Mouse (Mus musculus) lung, adult 2 months (tissue): ENCODE results near the gene Galnt7. TPM values are rescaled to one million over a fixed set of nuclear protein-coding genes. Genes with fewer than 3 reads are reported as not detected.

Source experiments
- DNase-seq: peaks from one replicate; pipeline ENCODE4 v3.0.0; 2022
- H3K4me1 ChIP-seq: fragments of 200-500 bp; 2 replicates; pipeline ENCODE4 v1.6.1; 2011; ENCODE audit warnings: low read length; ENCODE audit not compliant: control insufficient read depth, insufficient read depth
- H3K4me3 ChIP-seq: fragments of 200-500 bp; replicated peaks from 2 replicates; pipeline ENCODE3; 2011; ENCODE audit warnings: low read depth, mild to moderate bottlenecking, control low read depth, low read length; ENCODE audit errors: extremely low read depth
- CTCF ChIP-seq: fragments of 200-500 bp; IDR thresholded peaks from 2 replicates; pipeline ENCODE4 v1.5.1; 2011; ENCODE audit warnings: mild to moderate bottlenecking, low read length, control low read depth; ENCODE audit not compliant: insufficient read depth
- POLR2A ChIP-seq: fragments of 200-500 bp; IDR thresholded peaks from 2 replicates; pipeline ENCODE4 v1.6.1; 2011; ENCODE audit warnings: low read depth, mild to moderate bottlenecking, control low read depth, low read length, borderline replicate concordance; ENCODE audit errors: extremely low read depth
- WGBS: fragments of 180-500 bp; shearing (Covaris S2); methylation state at CpG from one replicate; pipeline ENCODE4 v1.1.7; 2018; 5-methylcytosine and 5-hydroxymethylcytosine counted together
- polyA plus RNA-seq: library from polyadenylated mRNA; depleted of rRNA; stranded (reverse); fragments of >200 nt; gene quantifications from 2 replicates; pipeline ENCODE4 v1.2.3, GENCODE M21; 2012

The Galnt7 gene
- polyA plus RNA-seq, 1 experiment: 2.0 TPM

DNA sequence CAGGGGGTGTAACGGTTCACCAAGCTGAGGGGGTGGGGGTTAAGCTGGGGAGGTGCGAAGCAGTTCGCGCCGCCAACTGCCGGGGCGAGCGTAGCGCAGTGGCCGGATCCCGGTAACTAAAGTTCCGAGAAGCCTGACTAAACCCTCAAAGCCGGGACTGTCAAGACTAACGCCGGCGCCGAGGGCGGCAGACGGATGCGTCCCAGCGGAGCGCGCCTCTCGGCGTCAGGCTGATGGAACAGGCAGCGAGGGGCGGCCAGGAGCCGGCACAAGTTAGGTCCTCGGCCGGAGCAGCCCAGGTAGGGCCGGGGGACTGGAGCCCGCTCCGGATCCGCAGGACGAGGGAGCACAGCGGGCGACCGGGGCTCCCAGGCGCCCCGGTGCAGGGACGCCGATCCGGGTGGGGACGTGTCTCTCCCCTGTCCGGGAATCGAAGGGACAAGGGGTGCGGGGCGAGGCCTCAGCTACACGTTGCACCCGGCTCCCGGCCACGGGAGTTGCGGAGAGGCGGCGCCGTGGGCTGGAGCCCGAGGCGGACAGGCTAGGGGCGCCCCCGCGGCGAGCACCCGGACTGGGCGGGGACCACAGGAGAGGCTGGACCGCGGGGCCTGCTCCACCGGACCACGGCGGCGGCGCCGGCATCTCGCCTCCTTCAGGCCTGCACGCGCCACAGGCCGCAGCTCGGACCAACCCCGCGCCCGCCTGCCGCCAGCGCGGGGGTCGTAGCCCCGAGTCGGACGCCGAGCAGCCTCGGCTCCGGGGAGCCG lies 960 bp downstream of the Galnt7 start:
- WGBS: under 1% methylated on average over 76 of the region's 91 CpGs
- DNase-seq: peak; percentile 74
- Histone ChIP-seq H3K4me1 (peaks cover 3% of the 10 kb centered on the region), H3K4me3 (peak overlapping the region; percentile 99)
- no peak for TF ChIP-seq CTCF
- no peak for TF ChIP-seq POLR2A

DNA sequence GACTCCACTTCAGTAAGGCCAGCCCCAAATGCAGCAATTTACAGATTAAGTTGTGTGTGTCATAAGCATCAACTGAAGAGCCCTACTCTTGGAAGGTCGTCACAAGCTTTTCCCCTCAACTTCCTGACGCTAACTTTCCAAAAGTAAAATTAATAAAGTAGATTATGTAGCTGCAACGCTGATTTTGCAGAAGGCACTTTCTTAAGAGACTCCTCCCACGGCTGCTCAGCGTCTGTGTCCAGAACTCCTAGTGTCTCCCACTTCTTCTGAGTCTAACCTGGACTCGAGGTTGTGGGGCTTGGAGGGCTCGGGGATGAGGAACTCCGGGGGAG lies 1.5 kb downstream of the Galnt7 start:
- no peak for TF ChIP-seq POLR2A
- TF ChIP-seq CTCF: no peak
- Histone ChIP-seq H3K4me3 (peak overlapping the region; percentile 99), H3K4me1 (peaks cover 3% of the 10 kb centered on the region)
- 1% methylated on average over 8 of the region's 8 CpGs for WGBS
- DNase-seq: no peak

DNA sequence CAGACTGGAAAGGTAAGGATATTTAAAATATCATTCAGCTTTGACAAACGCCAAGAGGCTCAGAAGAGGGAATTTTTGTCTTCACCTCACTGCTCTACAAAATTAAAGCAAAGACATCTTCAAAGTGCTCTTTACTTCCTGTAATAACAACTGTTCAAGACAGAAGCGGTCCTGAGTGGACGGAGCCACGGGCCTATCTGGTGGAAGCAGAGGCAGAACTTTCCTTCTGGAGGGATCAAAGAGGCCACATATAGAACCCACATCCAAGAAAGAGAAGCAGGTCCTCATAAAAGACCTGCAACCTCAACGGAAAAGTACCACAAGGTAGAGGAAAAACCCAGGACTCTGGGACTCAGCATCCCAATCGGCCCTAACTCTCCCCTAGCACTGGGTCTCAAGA lies 2.6 kb downstream of the Galnt7 start:
- WGBS: 87% methylated on average over 6 of the region's 6 CpGs
- no peak for DNase-seq
- no peak for TF ChIP-seq CTCF
- no peak for TF ChIP-seq POLR2A
- H3K4me3 ChIP-seq: no peak overlapping the region
- peaks cover 3% of the 10 kb centered on the region for H3K4me1 ChIP-seq

GRCm38 (mm10) chr8:57647566-57647965 lies 5.3 kb downstream of the Galnt7 start:
- WGBS: 27% methylated on average over 3 of the region's 3 CpGs
- DNase-seq: no peak
- no peaks in the 10 kb centered on the region for H3K4me1 ChIP-seq
- no peak overlapping the region for H3K4me3 ChIP-seq
- TF ChIP-seq POLR2A: no peak

- TF ChIP-seq CTCF (no peak), POLR2A (no peak)
- DNase-seq: no peak
- Histone ChIP-seq H3K4me1 (no peaks in the 10 kb centered on the region), H3K4me3 (no peak overlapping the region)
- WGBS: 50% methylated on average over 6 of the region's 6 CpGs
Observed at GRCm38 (mm10) chr8:57644281-57644680, 8.6 kb downstream of the Galnt7 start.

DNA sequence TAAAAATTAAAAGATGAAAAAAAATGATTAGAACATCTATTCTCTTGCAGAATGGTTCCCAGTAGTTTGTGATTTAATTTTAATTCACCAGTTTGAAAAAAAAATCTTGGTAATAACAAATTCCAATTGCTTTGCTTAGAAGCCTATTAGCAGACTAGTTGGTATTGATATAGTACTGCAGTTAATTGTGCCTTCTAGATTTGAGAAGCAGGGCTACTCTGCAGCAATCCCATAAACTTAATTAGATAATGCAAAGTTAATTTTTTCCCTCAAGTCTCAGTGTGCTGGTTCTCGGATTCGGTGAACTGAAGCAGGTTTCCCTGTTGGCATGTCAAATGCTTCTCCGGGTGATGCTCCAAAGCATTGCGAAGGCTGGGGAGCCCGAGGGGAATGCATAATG lies 10.1 kb downstream of the Galnt7 start:
- no peak for DNase-seq
- no peaks in the 10 kb centered on the region for H3K4me1 ChIP-seq
- H3K4me3 ChIP-seq: no peak overlapping the region
- TF ChIP-seq CTCF: no peak
- TF ChIP-seq POLR2A: no peak
- WGBS: 86% methylated on average over 5 of the region's 5 CpGs

GRCm38 (mm10) chr8:57638925-57639324 lies 13.9 kb downstream of the Galnt7 start:
- WGBS: 78% methylated on average over 6 of the region's 6 CpGs
- DNase-seq: no peak
- TF ChIP-seq CTCF (no peak), POLR2A (no peak)

DNA sequence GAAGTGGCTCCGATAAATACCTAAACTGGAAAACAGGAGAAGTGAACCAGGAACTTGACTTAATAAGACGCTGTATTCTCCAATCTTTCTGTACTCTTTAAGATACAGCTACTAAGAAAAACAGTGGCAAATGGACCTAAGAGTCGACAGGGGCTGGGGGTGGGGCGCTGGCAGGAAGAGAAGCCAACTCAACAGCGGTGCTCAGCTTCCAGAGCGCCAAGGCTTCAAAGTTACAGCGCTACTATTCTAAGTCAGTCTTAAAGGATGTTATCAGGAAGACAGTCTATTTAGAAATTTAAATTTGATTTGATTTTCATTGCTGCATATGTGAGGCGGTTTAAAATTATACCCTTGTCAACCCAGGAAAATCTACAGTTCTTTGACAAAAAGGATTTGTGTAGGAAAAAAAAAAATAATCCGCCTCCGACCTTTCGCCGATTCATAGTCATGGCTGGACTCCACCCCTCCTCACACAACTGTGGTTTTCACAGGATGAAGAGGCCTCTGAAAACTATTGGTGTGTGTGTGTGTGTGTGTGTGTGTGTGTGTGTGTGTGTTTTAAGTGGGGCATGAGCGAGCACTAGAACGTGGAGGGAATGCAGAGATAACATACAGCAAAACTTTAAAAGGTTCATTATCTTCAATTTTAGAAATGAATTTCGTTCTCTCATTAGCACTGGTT lies 15.1 kb downstream of the Galnt7 start:
- Histone ChIP-seq H3K4me3 (no peak overlapping the region), H3K4me1 (no peaks in the 10 kb centered on the region)
- WGBS: 73% methylated on average over 15 of the region's 15 CpGs
- no peak for TF ChIP-seq POLR2A
- TF ChIP-seq CTCF: no peak
- DNase-seq: no peak

More at GRCm38 (mm10) chr8:57638925-57639324, 13.9 kb downstream of the Galnt7 start:
- Histone ChIP-seq H3K4me1 (no peaks in the 10 kb centered on the region), H3K4me3 (no peak overlapping the region)

DNA sequence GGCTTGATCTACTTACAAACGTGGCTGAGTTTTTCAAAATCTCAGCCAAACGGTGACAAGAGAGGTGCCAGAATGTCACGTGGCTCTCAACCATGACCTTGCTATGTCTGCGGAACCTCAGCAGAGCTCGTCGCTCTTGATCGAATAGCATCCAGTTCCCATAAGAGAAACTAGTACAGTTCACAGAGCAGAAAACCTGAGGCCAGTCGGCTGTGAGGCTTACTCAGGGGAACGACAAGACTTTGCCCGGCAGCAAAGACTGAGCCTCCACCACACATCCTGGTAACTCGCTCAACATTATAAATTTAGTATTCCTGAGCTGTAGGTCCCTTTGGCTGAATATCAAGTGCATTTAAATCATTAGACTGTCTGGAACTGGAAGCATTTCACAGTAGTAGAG lies 16.1 kb downstream of the Galnt7 start:
- no peak for TF ChIP-seq POLR2A
- no peak for TF ChIP-seq CTCF
- no peak for DNase-seq
- H3K4me1 ChIP-seq: no peaks in the 10 kb centered on the region
- no peak overlapping the region for H3K4me3 ChIP-seq
- 90% methylated on average over 11 of the region's 11 CpGs for WGBS

- no peak for DNase-seq
- Histone ChIP-seq H3K4me3 (no peak overlapping the region), H3K4me1 (no peaks in the 10 kb centered on the region)
- WGBS: 65% methylated on average over 3 of the region's 3 CpGs
- TF ChIP-seq CTCF (no peak), POLR2A (no peak)
Observed at GRCm38 (mm10) chr8:57636281-57636680, 16.6 kb downstream of the Galnt7 start.
